Mouse (Mus musculus) liver (tissue): ENCODE data around the gene Doc2g.
"Not testable (repeated sequence)": the region's sequence is repeated elsewhere in the genome, so short reads cannot be mapped to it uniquely, and the experiment has no call there.

Source experiments
- DNase-seq: peaks from one replicate; pipeline ENCODE4 v3.0.0-alpha.2; 2020; ENCODE audit warnings: mixed read lengths

The Doc2g gene

GRCm38 (mm10) chr19:4003112-4003511 is at the start of gene Doc2g:
TSS of gene Doc2g (plus strand) at chr19:4003313.
- no peak for DNase-seq

- DNase-seq = no peak
Observed at GRCm38 (mm10) chr19:3955033-3955432, 48.1 kb upstream of the Doc2g start.

GRCm38 (mm10) chr19:3955804-3956203 is 47.3 kb upstream of the Doc2g start:
- no peak for DNase-seq

DNA sequence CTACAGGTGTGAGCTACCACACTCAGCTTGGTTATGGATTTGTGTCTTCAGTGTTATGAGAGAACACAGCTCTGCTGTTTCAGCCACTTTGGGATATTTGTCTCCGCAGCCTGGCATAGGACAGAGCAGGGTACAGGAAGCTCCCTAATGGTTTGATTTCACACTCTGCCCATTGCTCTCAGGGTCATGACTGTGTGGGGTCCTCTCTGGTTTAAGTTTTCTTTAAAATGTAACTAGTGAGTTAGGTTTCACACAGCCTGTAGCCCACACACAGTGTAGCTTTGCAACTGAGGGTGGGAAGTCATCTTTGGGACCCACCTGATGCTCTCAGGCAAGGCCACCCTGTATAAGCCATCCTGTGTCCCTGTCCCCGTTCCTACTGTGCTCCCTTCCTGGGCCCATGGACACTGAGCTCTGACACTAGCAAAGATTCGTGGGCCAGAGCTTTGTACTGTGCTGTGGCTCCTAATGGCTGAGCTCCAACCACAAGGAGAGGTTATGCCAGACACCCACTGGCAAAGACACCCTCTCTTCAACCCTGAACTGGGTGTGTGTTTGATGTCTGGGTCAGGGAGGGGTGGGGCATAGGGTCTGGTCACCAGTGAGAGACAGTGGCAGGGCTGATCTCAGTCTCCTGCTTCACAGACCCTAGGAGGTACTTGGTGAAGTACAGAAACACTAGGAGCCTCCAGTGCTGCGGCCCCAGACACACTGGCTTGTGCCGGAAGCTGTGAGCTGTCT is 45.6 kb upstream of the Doc2g start:
- DNase-seq = not testable (repeated sequence)

GRCm38 (mm10) chr19:3958470-3958869 is 44.6 kb upstream of the Doc2g start, which contains the start of gene Aldh3b3:
TSS of gene Aldh3b3 (plus strand) at chr19:3958645.
- no peak for DNase-seq

DNA sequence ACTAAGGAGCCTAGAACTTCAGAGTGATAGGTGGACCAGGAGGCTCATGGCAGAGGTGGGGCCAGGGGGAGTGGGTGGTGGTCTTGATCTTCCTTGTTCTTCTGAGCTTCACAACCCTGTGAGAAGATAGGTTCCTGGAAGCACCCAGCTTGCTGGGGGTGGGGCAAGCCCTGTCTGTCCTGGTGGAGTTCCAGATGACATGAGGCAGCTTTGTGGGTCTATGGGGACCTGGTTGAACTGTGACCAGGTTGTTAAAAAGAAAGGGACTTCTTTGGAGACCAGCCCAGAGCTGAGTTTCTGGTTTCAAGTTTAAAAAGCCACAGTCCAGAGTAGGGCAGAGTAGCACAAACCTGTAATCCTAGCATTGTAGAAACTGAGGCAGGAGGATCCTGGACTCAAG is 44.1 kb upstream of the Doc2g start:
- no peak for DNase-seq

- DNase-seq = no peak
Observed at GRCm38 (mm10) chr19:3960211-3960610, 42.9 kb upstream of the Doc2g start.

- not testable (repeated sequence) for DNase-seq
Observed at GRCm38 (mm10) chr19:3961805-3962204, 41.3 kb upstream of the Doc2g start.

GRCm38 (mm10) chr19:3962469-3962868 is 40.6 kb upstream of the Doc2g start:
- DNase-seq = peak; percentile 26

- DNase-seq = no peak
Observed at GRCm38 (mm10) chr19:3964030-3964429, 39.1 kb upstream of the Doc2g start.

- DNase-seq = no peak
Observed at GRCm38 (mm10) chr19:3966330-3967075, 36.6 kb upstream of the Doc2g start.

- DNase-seq = no peak
Observed at GRCm38 (mm10) chr19:3967258-3967657, 35.9 kb upstream of the Doc2g start.

- DNase-seq = peak; percentile 71
Observed at GRCm38 (mm10) chr19:3972229-3972628, 30.9 kb upstream of the Doc2g start, which contains the start of gene Aldh3b2. TSS of gene Aldh3b2 (plus strand) at chr19:3972328.

DNA sequence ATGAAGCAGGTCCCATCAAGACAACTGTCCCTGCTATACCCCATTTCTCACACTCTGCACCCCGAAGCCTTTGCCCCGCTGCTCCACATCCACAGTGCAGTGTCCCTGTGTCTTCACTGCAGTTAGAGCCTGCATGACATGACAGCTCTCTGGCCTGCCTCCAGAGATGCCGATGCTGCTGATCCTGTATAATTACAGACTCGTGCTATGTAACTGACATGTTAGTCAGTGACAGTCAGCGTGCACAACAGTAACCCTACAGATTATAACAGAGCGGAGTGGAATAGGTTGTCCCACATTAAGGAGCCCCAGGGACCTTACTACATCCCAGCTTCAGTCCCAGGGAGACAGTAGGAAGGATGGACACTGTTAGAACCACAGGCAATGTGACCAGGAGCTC is 28.5 kb upstream of the Doc2g start:
- not testable (repeated sequence) for DNase-seq

DNA sequence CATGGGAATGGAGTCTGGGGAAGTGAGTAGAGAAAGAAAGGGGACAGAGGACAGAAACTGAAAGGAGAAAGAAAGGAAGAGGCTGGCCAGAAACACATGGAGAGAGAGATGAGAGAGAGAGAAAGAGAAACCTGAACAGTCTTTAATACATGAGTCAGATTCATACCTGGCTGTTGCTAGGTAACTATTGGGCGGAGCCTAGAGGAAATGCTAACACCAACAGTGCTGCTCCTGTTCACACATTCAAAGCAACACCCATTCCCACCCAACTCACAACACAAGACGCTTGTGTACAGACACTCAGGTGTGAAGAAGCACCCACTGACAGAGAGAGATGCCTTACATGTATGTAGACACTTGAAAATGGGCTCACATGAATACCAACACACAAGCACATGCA is 27.2 kb upstream of the Doc2g start:
- no peak for DNase-seq

GRCm38 (mm10) chr19:3980309-3980708 is 22.8 kb upstream of the Doc2g start:
- DNase-seq = peak; percentile 80

DNA sequence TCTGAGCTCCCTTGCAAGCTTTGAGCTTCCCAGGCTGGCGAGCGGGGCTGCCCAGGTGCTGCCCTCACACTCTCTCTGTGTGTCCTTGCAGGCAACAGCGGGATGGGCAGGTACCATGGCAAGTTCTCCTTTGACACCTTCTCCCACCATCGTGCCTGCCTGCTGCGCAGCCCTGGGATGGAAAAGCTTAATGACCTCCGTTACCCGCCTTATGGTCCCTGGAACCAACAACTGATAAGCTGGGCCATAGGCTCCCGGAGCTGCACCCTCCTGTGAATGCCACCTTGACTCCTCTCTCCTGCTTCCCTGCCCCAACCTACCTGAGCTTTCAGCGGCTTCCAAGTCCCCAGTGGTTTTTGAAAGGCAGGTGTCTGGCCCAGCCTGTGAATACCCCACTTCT is 22.2 kb upstream of the Doc2g start:
- DNase-seq = no peak

GRCm38 (mm10) chr19:3983527-3984200 is 19.4 kb upstream of the Doc2g start:
- no peak for DNase-seq

- DNase-seq = peak; percentile 42
Observed at GRCm38 (mm10) chr19:3985261-3985681, 17.8 kb upstream of the Doc2g start.

DNA sequence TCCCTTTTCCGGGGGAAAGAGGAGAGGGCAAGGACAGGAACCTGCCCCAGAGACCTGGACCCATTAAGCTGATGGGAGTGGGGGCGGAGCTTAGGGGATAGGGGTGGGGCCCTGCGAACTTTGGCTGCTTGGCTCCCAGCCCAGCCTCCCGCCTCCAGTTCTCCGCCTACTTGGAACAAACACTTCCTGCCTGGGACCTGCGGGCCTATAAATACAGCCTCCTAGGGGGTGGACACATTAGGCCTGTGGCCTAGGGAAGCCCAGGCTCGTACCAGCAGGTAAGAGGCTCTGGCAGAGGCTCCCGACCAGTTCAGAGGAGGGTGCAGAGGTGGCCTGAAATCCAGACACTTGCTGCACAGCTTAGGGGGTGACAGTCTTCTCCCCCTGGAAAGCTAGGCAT is 16.8 kb upstream of the Doc2g start, which contains the start of gene Acy3:
Gene Acy3, plus strand, starts transcription at position 237 of the 400 bp plus-strand sequence.
- peak; percentile 84 for DNase-seq

- no peak for DNase-seq
Observed at GRCm38 (mm10) chr19:3988066-3988465, 15.0 kb upstream of the Doc2g start.

DNA sequence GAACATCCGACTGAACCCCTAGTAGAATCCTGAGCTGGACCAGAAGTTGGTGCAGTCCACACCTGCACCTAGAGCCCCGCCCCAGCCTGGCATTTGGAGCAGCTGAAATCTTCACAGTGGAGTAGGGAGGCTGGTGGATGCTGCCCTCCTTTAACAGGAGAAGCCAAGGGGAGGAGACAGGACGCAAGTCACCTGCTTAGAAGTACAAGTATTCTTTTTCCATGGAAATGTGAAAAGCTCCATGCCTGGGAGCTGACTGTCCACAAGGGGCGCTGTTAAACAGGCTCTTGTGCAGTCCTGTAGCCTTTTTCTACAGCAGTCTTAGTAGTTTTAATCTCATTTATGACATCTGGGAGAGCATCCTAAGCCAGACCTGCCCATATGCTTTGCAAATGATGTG is 14.4 kb upstream of the Doc2g start:
- no peak for DNase-seq

DNA sequence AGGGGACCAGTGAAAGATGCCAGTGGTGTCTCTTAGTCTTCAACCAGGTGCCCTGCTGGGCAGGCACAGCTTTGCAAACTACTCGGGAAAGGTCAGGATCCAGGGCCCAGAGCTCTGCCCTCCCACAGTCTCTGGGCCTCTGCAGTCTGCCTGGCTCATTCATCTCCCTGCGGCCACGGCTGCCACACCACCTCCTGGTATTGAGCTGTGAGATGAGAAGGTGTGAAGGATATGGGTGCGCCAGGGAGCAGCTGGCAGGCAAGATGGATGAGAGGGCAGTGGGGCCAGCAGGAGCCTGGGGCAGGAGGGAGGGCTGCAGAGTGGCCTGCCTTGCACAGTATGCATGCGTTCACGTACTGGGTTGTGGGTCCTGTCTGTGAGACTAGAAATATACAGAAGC is 12.3 kb upstream of the Doc2g start:
- DNase-seq = no peak
